Mouse (Mus musculus) stomach, embryonic 15.5 days (tissue): ENCODE measurements around the gene Macrod2. TPM values are rescaled to one million over a fixed set of nuclear protein-coding genes. Genes with fewer than 3 reads are reported as not detected.
"Not testable (repeated sequence)": the region's sequence is repeated elsewhere in the genome, so short reads cannot be mapped to it uniquely, and the experiment has no call there.

ENCODE experiments used
- ATAC-seq: fragments of 200-750 bp; cut with Nextera tagmentation; 2 replicates; pipeline ENCODE4 v1.8.0; 2017; ENCODE audit warnings: low read depth, moderate number of reproducible peaks, moderate TSS enrichment; ENCODE audit not compliant: insufficient read depth, low FRiP score
- H3K27ac ChIP-seq: fragments of 300-500 bp; sonication (generic); 2 replicates; pipeline ENCODE4 v1.5.1; 2015; ENCODE audit warnings: mild to moderate bottlenecking, inconsistent platforms
- H3K27me3 ChIP-seq: fragments of 300-500 bp; sonication (generic); replicated peaks from 2 replicates; pipeline ENCODE4 v1.6.1; 2015; ENCODE audit warnings: inconsistent platforms
- H3K36me3 ChIP-seq: fragments of 300-500 bp; sonication (generic); 2 replicates; pipeline ENCODE4 v1.6.1; 2015; ENCODE audit warnings: inconsistent platforms
- H3K4me1 ChIP-seq: fragments of 300-500 bp; sonication (generic); 2 replicates; pipeline ENCODE4 v1.6.1; 2015; ENCODE audit warnings: inconsistent platforms
- H3K4me2 ChIP-seq: fragments of 300-500 bp; sonication (generic); 2 replicates; pipeline ENCODE4 v1.6.1; 2015; ENCODE audit warnings: mild to moderate bottlenecking, inconsistent platforms
- H3K4me3 ChIP-seq: fragments of 300-500 bp; sonication (generic); replicated peaks from 2 replicates; pipeline ENCODE4 v1.5.1; 2015; ENCODE audit warnings: inconsistent platforms
- H3K9ac ChIP-seq: fragments of 300-500 bp; sonication (generic); 2 replicates; pipeline ENCODE4 v1.6.1; 2015; ENCODE audit warnings: inconsistent platforms
- H3K9me3 ChIP-seq: fragments of 300-500 bp; sonication (generic); 2 replicates; pipeline ENCODE4 v1.6.1; 2016; ENCODE audit warnings: inconsistent platforms
- WGBS: fragments of 180-500 bp; shearing (Covaris S2); methylation state at CpG from one replicate; pipeline ENCODE4 v1.1.7; 2015; 5-methylcytosine and 5-hydroxymethylcytosine counted together
- polyA plus RNA-seq: library from polyadenylated mRNA; unstranded; fragments of >200 nt; fragmentation: Nextera tagmentation; extraction: Ambion mirVana; gene quantifications from 2 replicates; pipeline ENCODE4 v1.2.1, GENCODE M21; 2015

The Macrod2 gene
- polyA plus RNA-seq, 1 experiment from 2014 or later = 40.8 TPM

DNA sequence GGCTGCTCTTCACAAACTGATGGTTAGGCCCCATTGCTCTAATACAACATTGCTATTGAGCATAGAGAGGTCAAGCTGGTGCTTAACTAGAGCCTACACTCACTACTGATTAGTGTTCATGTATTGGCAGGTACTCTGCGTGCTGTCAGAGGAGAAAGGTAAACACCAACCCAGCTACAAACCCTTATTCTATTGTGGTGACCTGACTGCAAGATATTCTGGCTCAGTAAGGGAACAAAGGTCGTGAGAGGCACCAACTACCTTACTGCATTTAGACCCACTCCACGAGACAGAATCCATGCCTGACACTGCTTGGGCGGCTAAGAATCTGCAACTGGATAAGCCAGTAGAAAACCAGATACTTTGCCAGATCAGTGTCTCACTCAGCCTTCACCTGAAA is 320.7 kb downstream of the Macrod2 start:
- no peaks in the 10 kb centered on the region for H3K27me3 ChIP-seq
- H3K4me1 ChIP-seq = no peaks in the 10 kb centered on the region
- 64% methylated on average over 4 of the region's 4 CpGs for WGBS
- H3K36me3 ChIP-seq = no peaks in the 10 kb centered on the region
- H3K4me3 ChIP-seq = no peak overlapping the region
- H3K4me2 ChIP-seq = no peak overlapping the region
- no peak overlapping the region for H3K9ac ChIP-seq
- no peak; the same call in 1 of the 2 replicates for ATAC-seq
- no peaks in the 10 kb centered on the region for H3K9me3 ChIP-seq
- H3K27ac ChIP-seq = no peak overlapping the region

DNA sequence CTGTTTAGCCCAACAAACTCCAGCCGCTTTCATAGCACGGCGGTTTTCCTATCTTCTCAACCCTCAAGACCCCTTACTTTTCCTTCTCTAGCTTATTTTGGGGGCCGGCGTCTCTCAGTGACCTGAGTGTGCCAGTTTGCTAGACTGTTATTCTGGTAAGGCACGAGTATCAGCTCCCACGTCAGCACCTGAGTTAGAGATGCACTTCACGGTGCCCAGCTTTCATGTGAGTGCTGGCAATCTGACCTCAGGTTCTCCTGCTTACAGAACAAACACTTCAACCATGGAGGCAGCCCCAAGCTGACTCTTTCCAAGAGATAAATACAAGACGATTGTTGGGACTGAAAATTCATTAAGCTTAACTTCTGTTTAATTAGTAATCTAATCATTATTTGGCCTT is 322.3 kb downstream of the Macrod2 start:
- no peaks in the 10 kb centered on the region for H3K4me1 ChIP-seq
- no peak for ATAC-seq
- H3K27me3 ChIP-seq = no peaks in the 10 kb centered on the region
- no peak overlapping the region for H3K27ac ChIP-seq
- 74% methylated on average over 9 of the region's 9 CpGs for WGBS
- no peak overlapping the region for H3K4me3 ChIP-seq
- H3K36me3 ChIP-seq = no peaks in the 10 kb centered on the region
- H3K4me2 ChIP-seq = no peak overlapping the region
- H3K9ac ChIP-seq = no peak overlapping the region
- no peaks in the 10 kb centered on the region for H3K9me3 ChIP-seq

DNA sequence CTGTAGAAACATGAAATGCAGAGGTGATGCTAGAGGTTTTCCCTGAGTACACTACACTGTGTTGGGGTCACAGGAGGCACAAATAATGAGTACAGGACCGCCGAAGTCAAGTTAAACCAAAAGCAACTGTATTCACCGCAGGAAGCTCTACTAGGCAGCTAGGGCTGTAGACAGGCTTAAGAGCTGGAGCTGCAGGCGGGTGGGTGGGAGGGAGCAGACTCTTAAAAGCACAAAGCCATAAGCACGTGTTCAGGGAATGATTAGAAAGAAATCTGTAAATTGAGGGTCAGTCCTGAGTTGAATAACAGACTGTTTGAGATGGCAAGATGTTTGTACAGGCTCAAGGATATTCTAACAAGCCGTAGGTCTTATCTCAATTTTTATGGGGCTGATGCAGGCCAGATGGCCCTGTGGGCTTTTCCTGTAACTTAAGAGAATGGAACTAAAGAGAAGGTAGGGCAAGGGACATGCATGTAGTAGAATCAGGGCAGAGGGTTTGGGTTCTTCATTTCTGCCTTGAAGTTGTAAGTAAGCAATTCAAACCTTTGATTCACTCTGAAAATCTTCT is 337.6 kb downstream of the Macrod2 start:
- H3K4me1 ChIP-seq = no peaks in the 10 kb centered on the region
- no peak overlapping the region for H3K27ac ChIP-seq
- no peak overlapping the region for H3K4me3 ChIP-seq
- WGBS = 35% methylated on average over 6 of the region's 6 CpGs
- H3K36me3 ChIP-seq = no peaks in the 10 kb centered on the region
- no peaks in the 10 kb centered on the region for H3K27me3 ChIP-seq
- ATAC-seq = no peak; the same call in 1 of the 2 replicates
- H3K4me2 ChIP-seq = no peak overlapping the region
- H3K9me3 ChIP-seq = no peaks in the 10 kb centered on the region
- H3K9ac ChIP-seq = no peak overlapping the region

DNA sequence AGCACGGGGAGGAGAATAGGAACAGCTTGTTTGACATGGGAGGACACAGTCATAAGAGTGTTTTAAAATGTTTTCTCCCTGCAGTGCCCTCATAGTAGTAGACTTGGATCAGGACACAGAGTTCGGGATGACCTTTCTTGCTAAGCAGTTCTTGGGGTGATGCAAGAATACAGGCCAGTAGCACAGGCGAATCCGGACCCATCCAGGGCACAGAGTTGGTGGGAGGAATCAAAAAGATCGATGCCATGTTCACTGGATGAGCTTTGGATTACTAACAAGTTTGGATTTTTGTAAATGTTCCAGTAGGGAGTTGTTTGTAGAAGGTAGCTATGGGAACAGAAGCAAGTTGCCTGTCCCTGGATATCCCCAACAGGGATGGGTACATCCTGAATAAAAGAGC is 345.4 kb downstream of the Macrod2 start:
- H3K4me1 ChIP-seq = no peaks in the 10 kb centered on the region
- WGBS = 88% methylated on average over 5 of the region's 5 CpGs
- H3K36me3 ChIP-seq = no peaks in the 10 kb centered on the region
- no peak overlapping the region for H3K9ac ChIP-seq
- H3K27me3 ChIP-seq = no peaks in the 10 kb centered on the region
- ATAC-seq = no peak
- H3K4me2 ChIP-seq = no peak overlapping the region
- H3K4me3 ChIP-seq = no peak overlapping the region
- no peak overlapping the region for H3K27ac ChIP-seq
- H3K9me3 ChIP-seq = no peaks in the 10 kb centered on the region

DNA sequence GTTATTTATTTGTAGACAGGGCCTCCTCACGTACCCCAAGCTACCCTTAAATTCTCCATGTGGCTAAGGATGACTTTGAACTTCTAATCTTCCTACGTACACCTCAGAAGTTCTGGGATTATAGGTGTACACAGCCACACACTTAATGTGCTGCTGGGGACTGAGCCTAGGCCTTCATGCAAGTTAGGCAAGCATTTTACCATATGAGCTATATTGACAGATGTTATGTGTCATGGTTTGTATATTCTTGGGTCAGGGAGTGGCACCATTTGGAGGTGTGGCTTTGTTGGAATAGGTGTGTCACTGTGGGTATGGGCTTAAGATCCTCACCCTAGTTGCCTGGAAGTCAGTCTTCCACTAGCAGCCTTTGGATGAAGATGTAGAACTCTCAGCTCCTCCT is 347.8 kb downstream of the Macrod2 start:
- H3K27me3 ChIP-seq, H3K4me3 ChIP-seq, H3K27ac ChIP-seq, H3K9me3 ChIP-seq, ATAC-seq, H3K4me2 ChIP-seq, H3K36me3 ChIP-seq, H3K4me1 ChIP-seq, H3K9ac ChIP-seq: not testable (repeated sequence)
- WGBS = 50% methylated on average over 2 of the region's 2 CpGs

DNA sequence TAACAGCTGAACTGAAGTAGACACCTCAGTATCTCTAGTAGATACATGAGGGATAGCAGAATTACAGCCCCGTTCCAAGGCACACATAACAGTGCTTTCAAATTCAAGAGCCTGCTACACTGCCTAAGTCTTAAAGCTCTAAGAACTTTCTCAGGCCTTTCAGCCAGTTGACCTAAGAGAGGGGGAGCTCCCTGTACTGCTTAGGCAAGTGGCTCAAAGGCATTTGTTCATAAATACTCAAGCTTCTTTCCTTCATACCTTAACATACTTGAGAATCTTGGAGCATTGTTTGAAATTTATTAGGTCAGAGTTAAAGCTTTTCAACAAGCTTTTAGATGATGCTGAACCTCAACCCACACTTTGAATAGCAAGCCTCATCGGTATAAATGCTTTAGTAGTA is 363.8 kb downstream of the Macrod2 start:
- Histone ChIP-seq H3K27me3 (no peaks in the 10 kb centered on the region), H3K9ac (no peak overlapping the region), H3K4me2 (no peak overlapping the region), H3K4me3 (no peak overlapping the region), H3K27ac (no peak overlapping the region), H3K36me3 (no peaks in the 10 kb centered on the region), H3K9me3 (no peaks in the 10 kb centered on the region), H3K4me1 (0 out of 2 replicates have a peak, but pooled peaks cover 2% of the 10 kb centered on the region)
- WGBS = 74% methylated on average over 2 of the region's 2 CpGs
- no peak for ATAC-seq

DNA sequence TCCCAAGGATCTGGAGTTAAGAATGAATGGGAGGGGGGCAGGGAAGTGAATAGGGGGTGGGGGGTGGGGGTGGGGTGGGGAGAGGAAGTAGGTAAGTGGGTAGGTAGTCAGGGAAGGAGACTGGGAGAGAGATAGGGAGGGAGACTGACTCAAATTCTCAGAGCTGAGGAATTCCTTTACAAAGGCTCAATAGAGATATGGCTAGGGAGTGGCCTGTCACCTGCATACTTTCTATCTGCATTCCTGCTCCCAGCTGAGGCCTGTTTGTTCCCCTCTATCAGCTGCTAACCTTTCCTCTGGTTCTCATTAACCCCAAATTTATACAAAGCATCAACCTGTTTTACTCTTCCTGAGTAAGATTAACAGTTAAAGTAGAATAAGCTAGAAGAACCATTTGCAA is 364.6 kb downstream of the Macrod2 start:
- Histone ChIP-seq H3K9ac (no peak overlapping the region), H3K27ac (no peak overlapping the region), H3K9me3 (no peaks in the 10 kb centered on the region), H3K27me3 (no peaks in the 10 kb centered on the region), H3K4me3 (no peak overlapping the region), H3K36me3 (no peaks in the 10 kb centered on the region), H3K4me2 (no peak overlapping the region), H3K4me1 (0 out of 2 replicates have a peak, but pooled peaks cover 2% of the 10 kb centered on the region)
- ATAC-seq = peak; percentile 77

DNA sequence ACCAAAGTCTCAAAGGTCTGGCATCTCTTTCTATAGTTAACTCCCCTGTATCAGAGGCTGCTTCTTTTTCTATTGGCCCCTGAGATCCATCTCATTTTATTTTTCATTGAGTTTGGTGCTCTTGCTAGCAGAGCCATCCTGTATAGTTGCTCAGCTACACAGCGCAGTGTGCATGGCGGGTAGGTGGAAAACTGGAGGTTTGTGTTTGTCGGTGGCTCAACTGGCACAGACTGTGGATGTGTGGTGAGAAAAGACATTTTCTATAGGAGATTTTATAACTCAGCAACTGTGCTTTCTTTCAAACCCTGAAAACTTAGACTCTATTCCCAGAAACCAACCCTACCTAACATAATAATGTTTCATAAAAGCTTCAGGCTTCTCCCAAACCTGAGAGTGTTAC is 365.0 kb downstream of the Macrod2 start:
- WGBS = 83% methylated on average over 3 of the region's 3 CpGs
- Histone ChIP-seq H3K4me3 (no peak overlapping the region), H3K27me3 (no peaks in the 10 kb centered on the region)

DNA sequence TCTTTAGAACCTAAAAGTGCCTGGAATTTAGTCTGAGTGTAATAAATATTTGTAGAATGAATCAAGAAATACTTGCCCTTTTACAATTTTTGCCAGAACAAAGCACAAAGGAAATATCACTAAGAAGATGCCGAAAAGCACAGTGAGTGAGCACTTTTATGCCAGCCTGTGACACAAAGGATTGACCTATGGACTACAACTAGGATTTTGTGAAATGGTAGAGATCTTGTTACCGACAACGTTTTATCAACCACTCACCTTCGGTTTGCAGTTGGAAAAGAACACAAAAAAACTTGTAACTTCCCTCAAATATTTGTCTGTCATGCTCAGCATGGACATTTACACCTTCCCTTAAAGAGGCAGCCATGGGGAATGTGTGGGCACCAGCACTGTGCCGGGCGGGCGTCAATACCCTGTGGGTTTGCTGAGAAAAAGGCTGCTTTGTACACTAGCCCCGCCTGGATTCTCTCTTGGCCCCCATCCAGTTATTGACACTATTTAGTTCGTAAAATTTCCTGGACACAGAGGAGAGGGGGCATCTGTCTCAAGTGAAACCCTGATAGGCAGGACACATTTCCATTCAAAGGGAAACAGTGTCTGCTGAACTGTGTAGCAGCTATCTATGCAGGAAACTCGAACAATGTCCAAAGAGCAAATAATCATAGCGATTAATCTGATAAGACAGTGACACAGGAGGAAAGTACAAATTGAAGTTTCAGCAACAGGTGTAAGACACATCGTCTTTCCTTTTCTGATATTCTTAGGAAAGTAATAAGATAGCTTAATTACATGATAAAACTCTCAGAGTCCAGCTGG is 368.2 kb downstream of the Macrod2 start:
- H3K9me3 ChIP-seq = no peaks in the 10 kb centered on the region
- peak; percentile 63; the same call in 1 of the 2 replicates for ATAC-seq
- 0 out of 2 replicates have a peak, but pooled peaks cover 2% of the 10 kb centered on the region for H3K4me1 ChIP-seq
- 50% methylated on average over 12 of the region's 12 CpGs for WGBS
- no peaks in the 10 kb centered on the region for H3K27me3 ChIP-seq
- no peaks in the 10 kb centered on the region for H3K36me3 ChIP-seq
- H3K9ac ChIP-seq = no peak overlapping the region
- no peak overlapping the region for H3K4me3 ChIP-seq
- peak overlapping the region; percentile 29 for H3K4me2 ChIP-seq
- H3K27ac ChIP-seq = 0 out of 2 replicates have a peak overlapping the region, but pooled peaks have one; percentile 44

More for the DNA sequence above, 365.0 kb downstream of the Macrod2 start:
- no peak for ATAC-seq
- no peak overlapping the region for H3K27ac ChIP-seq
- 0 out of 2 replicates have a peak, but pooled peaks cover 2% of the 10 kb centered on the region for H3K4me1 ChIP-seq
- no peak overlapping the region for H3K4me2 ChIP-seq
- H3K9me3 ChIP-seq = no peaks in the 10 kb centered on the region
- no peaks in the 10 kb centered on the region for H3K36me3 ChIP-seq
- H3K9ac ChIP-seq = no peak overlapping the region

DNA sequence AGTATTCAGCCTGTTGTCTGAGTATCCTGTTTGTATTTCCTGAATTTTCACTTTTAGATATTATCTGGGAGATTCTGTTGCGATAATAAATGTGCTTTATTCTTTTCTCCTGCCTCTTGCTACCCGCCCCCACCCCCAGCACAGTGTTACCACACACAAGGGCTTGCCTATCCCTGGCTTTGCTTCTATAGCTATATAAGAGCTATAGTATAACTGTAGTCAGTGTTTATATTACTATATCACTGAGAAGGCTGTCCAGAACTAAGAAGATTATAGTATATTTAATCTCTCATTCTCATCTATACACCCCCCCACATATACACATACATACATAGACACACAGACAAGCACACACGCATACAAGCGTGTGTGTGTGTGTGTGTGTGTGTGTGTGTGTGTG is 374.4 kb downstream of the Macrod2 start:
- Histone ChIP-seq H3K9me3 (no peaks in the 10 kb centered on the region), H3K27ac (no peak overlapping the region), H3K4me1 (no peaks in the 10 kb centered on the region), H3K27me3 (no peaks in the 10 kb centered on the region), H3K4me3 (no peak overlapping the region), H3K36me3 (no peaks in the 10 kb centered on the region), H3K4me2 (no peak overlapping the region), H3K9ac (no peak overlapping the region)
- WGBS = 84% methylated on average over 4 of the region's 4 CpGs
- ATAC-seq = no peak

DNA sequence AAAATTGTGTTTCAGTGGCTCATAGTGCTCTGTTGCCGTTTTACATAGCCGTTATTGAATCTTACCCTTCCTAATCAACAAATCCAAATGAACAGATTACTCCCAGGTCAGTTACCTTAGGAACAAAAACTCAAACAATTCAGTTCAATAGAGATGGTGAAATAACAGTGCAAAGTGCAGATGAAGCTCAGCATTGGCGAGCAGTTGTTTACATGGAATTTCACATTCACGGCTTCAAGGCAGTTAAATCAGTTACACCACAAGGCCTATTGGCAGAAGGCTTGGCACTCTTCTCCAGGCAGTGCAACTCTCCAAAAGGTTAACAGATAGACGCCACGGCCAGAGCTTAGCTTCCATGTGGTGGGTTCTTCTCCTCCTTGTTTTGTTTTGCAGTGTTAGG is 377.7 kb downstream of the Macrod2 start:
- WGBS = 77% methylated on average over 6 of the region's 6 CpGs
- Histone ChIP-seq H3K27me3 (no peaks in the 10 kb centered on the region), H3K36me3 (no peaks in the 10 kb centered on the region), H3K4me3 (no peak overlapping the region), H3K4me2 (no peak overlapping the region), H3K27ac (no peak overlapping the region), H3K4me1 (no peaks in the 10 kb centered on the region), H3K9ac (no peak overlapping the region), H3K9me3 (no peaks in the 10 kb centered on the region)
- ATAC-seq = no peak

DNA sequence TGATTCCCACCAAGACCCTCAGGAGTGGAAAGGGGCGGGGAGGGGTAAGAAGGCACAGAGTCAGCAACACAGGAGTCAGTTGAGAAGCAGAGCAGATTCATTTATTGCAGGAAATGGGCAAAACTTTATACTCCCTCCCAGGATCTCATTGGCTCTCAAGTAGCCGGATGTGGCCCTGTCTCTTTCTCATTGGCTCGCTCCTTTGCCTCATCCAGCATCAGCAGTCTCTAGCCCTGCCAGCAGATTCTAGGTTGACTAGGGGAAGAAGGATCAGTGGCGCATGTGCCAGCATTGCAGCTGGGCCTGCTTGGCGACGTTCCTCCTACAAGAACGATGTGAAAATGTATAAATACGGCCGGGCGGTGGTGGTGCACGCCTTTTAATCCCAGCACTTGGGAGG is 378.3 kb downstream of the Macrod2 start:
- Histone ChIP-seq H3K4me1 (no peaks in the 10 kb centered on the region), H3K4me3 (no peak overlapping the region), H3K27ac (no peak overlapping the region), H3K36me3 (no peaks in the 10 kb centered on the region), H3K27me3 (no peaks in the 10 kb centered on the region), H3K9ac (no peak overlapping the region), H3K9me3 (no peaks in the 10 kb centered on the region), H3K4me2 (no peak overlapping the region)
- no peak for ATAC-seq
- 91% methylated on average over 11 of the region's 11 CpGs for WGBS
